Mouse (Mus musculus): ENCODE data around the gene Cyp2j9.

GRCm38 (mm10) chr4:96559781-96560180 is 31.6 kb downstream of the Cyp2j9 start:
- TF ChIP-seq CTCF (IDR thresholded peaks at IDR 0.05; ENCODE audit: borderline replicate concordance, extremely low read depth, insufficient read depth, insufficient read length) (no peak), POLR2A (IDR thresholded peaks at IDR 0.05; ENCODE audit: borderline replicate concordance, extremely low read depth, insufficient read depth, insufficient read length, poor library complexity, severe bottlenecking) (no peak)
